Mouse (Mus musculus) urinary bladder, adult 18-20 months (tissue): Measurements from ENCODE around the gene Tdg.

Experiments
- DNase-seq, 2 experiments: peaks; one replicate each; pipeline ENCODE4 v3.0.0; 2022; ENCODE audit warnings: low spot score in 2 of 2, mixed read lengths in 2 of 2

Tdg gene

DNA sequence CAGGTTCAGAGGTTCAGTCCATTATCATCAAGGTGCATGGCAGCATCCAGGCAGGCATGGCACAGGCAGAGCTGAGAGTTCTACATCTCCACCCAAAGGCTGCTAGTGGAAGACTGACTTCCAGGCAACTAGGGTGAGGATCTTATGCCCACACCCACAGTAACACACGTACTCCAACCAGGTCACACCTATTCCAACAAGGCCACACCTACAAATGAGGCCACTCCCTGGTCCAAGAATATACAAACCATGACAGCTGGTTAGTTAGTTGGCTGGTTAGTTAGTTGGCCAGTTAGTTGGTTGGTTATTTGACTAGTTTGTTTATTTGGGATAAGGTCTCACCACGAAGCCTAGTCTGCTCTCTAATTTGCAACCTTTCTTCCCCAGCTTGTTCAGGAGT is 33.7 kb downstream of the Tdg start:
- no peak for DNase-seq

DNA sequence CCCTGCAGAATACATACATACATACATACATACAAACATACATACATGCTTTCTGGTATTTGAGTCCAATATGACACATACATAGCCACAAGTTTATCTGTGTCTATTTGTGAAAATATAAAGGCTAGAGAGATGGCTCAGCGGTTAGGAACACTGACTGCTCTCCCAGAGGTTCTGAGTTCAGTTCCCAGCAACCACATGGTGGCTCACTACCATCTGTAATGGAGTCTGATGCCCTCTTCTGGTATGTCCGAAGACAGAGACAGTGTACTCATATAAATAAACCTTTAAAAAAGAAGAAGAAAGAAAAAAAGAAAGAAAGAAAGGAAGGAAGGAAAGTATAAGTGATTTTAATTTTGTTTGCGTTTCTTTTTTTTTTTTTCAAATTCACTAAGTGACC is 36.3 kb downstream of the Tdg start:
- no peak for DNase-seq

DNA sequence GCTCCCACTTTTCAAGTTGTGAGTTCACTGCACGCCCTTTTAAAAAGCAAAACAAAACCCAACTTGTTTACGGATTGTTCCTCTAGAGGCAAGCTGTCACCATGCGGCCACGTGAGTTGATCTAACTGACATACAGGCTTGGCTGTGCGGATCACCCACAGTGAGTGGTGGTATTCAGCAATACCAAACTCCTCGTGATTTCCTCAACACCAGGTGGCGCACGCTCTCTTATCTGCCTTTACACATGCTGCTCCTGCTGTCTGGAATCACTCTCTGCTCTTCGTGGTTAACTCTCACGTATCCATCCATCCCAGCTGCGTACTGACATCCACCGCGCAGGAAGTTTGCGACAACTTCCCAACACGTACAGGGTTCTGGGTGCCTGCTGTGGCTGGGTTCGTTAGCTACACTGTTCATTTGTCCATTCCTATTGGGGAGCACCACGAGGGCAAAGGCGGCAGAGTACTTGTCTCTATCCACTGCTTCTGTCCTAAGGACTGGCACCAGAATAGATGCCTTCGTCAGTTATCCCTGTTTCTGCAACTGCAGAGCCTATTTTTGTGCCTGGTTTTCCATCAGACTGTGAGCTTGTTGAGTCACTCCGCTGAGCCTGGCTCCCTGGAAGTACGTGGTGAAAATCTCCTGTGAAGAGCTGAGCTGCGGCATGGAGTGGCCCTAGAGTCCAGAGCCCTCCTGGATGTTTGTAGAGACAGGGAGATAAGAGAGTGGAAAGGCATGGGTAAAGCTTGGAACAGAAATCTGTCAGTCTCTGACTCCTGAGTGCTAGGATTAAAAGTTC is 37.0 kb downstream of the Tdg start:
- DNase-seq, result peak; percentile 65 to 77

DNA sequence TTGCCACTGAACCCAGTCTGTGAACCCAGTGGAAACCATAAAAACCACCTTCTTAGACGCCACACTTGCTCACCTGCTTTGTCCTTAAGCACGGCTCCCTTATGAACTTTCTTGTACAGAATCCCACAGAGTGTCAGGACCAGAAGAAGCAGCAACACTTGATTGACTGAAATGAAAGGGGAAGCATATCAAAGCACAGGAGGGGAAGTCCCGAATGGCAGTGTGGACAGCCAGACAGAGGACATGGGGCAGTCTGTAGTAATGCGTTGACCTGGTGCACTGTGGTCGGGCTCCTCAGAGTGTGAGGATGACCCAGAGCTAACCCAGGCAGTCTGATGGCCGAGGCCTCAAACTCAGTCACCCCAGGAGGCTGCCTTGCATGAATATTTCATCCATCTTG is 40.6 kb downstream of the Tdg start:
- DNase-seq, result no peak

DNA sequence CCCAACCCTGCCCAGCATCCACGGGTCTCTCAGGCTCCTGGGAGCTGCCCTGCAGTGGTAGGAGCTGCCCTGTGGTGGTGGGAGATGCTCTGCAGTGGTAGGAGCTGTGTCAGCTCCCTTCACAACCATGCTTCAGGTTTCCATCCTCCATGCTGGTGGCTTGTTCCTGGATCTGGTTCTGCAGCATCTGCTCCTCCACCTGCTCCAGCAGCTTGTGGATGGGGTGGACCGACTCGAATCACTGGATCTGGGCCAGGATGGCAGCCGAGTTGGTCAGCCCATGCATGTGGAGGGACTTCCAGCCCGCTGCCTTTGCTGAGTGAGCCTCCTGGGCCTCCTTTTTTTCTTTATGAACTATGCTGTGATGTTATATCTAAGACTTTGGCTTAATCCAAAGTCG is 47.3 kb downstream of the Tdg start:
- DNase-seq, result no peak

DNA sequence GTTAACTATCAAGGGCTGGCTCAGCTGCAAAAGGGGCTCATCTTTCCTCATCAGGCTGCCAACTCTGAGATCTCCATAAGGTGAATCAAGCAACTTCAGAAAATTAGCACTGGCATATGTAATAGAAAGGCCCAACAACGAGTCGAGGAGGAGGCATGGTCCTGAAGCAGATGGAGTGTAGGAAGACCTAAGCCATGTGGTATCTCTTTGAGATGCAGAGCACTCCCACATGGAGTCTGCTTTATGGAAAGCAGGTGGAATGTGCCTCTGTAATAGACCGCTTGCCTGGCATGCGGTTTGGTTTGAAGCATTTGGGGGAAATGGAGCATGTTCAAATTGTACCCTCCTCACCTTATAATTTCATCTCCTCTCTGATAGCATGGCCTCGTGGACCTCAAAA is 51.1 kb downstream of the Tdg start:
- DNase-seq, result no peak

DNA sequence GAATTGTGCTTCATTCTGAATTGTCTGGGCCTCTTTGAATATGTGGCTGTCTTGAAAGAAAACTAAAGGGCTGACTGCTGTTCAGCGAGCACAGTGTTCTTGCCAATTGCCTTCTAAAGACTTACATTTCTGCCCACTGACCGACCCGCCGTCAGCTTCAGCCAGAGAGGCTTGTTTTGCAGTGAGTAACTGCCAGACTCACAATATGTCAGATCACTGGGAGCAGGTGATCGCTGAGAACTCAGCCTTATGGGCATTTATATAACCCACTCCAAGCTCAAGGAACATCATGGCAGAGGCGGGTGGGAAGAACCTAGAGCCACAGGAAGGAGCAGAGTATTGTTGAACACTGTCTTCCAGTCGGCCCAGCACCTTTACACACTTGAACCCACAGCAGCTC is 52.0 kb downstream of the Tdg start:
- no peak for DNase-seq

DNA sequence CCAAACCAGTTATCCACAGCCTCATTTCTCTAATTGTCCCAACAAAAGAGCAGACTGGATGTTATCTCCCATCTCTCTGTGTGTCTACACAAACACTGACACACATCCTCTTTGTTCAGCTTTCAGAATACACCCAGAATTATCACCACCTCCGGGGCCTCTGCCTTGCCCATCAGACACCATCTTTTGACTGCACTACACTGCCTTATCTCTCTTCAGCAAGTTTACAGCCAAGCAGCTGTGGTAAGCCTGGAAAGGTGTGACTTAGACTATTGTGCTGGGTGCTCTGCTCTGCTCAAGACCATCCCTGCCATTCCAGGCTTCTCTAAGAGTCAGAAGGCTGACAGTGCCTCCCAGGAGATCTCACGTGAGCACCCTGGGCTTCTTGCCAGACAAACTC is 55.8 kb downstream of the Tdg start:
- no peak for DNase-seq

DNA sequence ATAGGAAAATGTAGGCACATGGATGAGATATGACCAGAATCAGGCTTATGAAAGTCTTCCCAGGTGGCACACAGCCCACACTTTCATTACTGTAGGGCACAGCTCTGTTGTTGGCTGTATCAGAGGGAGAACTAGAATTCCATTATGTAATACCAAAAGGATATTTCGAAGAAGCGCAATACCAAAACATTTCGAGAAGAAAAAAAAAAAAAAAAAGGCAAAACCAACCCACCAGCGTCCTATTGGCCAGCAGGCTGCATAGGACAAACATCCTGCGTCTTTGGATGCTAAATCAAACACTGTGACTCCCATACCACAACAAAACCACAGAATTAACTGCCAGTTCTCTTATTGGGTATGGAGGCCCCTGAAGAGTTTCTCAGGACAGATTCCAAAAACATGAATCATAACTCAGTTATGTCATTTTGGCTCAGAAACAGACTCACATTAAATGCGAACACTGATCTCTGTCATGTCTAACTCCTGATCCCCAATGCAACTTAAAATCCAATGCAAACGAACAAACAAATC is 60.1 kb downstream of the Tdg start:
- DNase-seq, result no peak

DNA sequence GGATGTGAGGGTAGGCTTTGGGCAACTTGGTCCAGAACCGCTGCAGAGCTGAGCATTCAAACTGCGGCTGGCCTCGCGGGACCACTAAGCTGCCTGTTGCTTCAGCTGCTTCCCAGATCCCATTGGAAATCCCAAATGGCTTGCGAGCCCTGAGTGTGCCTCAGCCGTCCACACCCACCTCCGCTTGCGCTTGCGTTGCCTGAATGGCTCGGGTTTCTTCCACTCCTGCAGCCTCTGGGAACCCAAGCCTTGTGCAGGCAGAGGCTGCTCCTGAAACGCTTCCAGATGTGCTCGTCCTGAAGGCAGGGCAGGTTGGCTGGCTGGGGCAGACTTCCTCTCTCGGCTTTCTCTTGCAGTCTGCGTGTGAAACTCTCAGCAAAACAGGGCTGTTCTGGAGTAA is 60.9 kb downstream of the Tdg start, which contains the start of gene Glt8d2:
Gene Glt8d2, minus strand, starts transcription at position 157 of the 400 bp plus-strand sequence.
- peak; percentile 15 to 68 for DNase-seq

DNA sequence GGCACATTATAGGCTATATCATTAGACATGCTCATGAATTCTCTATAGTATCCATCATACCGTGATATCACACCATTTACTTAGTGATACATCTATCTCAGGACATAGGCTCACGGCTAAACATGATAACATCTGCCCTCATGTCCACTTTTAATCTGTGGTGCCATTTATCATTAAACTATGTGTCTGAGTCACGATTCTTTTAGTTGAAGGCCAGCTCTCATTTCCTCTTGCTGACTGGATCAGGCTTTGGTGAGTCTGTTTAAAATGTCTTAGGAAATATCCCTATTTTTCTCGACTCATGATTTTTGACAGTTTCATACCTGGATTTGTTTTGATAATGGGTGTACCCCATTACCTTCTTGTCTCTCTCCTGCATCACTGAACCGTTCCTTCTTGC is 66.3 kb downstream of the Tdg start, which contains the start of gene Hcfc2:
Gene Hcfc2, plus strand, starts transcription at position 205 of the 400 bp plus-strand sequence.
- no peak for DNase-seq

DNA sequence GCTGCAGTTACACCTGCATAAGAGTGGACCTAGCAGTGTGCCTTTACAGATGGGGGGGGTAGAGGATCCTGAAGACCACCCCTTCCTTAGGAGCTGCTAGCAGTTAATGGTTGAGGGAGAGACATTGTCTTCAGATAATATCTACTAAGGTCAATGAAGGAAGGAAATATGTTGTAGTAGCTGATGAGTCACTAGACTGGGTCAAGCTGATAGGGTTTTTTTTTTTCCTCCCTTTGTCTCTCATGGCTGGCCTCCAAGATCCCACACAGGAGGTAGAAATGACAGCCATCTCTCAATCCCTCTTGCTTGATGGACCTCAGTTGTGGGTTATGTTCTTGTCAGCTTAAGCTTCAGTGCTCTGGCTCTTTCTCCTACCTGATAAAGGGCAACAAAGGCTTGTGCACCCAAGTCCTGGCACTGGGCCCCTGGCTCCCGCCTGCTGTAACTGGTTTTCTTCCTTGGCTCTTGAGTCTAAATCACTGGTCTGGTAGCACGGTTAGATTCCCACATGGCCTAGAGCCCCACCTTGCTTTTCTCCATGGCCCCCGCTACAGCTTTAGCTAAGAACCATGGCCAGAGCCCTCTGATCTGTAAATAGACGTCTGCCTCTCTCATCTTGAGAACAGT is 66.9 kb downstream of the Tdg start:
- DNase-seq, result no peak

DNA sequence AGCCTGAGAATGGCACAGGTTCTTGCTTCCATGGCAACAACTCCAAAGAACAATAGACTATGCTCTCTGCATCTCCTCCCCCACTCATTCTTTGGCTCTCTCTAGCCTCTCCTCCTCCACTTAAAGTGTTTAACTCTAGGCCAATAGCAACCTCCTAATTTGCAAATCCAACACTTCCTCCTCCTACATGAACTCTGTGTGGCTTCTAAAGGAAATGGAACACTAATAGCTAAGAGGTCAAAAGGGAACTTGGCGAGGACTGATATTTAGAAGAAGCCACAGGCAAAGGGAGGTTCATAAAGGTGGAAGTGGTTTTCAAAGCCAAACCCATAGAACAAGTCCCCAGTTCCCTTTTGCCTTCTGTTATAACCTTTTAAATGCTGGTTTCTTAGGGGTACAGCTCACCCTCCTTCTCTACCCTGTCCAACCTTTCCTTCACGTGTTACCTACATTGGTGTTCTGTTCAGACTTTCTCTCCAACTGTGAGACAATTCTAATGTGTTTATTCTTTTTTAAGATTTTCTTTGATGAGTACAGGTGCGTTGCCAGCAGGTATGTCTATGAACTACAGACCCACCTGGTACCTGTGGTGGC is 67.8 kb downstream of the Tdg start:
- DNase-seq, result no peak

DNA sequence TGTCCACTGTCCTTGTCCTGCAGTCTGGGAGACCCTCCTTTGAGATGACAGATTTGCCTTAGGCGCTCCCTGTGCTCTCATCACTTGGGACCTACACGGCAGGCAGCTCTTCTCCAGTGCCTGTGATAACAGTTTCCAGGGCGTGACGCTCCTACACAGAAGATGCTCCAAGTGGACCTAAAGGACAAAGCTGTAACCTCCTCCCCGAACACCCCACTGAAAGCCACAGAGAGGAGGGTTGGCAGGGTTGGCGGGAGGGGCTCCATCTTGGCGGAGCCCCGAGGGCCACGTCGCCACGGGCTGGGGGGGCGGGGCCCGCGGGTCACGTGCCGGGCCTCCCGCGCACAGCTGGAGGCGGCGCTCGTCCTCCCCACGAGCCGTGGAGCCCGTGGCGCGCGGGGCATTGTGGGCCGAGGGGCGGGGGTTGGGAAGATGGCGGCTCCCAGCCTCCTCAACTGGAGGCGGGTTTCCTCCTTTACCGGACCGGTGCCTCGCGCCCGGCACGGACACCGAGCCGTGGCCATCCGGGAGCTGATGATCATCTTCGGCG is 69.2 kb downstream of the Tdg start:
- peak; percentile 82 to 91 for DNase-seq

DNA sequence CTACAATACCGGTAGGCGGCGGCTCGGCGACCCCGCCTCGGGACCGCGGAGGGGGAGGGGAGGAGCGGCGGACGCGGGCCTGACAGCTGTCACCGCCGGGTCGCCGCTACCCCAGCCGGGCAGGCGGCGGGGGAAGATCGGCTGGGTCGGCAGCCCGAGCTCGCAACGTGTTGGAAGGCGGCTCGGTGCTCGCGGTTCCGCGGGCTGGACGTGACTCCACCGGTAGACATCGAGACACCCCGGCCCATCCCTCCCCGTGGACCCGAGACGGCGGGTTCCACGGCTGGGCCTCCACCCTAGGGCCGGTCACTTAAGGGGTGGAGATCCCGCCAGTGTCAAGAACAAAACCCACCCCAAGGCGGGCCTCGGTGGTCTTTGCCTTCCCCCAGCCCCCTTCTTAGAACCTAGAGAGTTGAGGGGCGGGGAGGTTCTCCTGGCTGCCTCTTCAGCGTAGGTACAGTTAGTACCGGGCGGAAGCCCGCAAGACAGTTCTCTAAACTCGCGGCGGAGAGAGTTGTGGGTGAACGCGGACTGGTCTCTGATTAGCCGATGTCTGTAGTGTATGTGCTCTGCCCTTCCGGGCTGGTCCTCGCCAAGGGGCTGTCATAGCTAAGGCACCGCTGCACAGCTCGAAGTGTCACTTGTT is 69.8 kb downstream of the Tdg start:
- DNase-seq, result peak in 1 of 2 experiments; percentile 14
